Mouse (Mus musculus) limb, embryonic 14.5 days (tissue): ENCODE data around the gene Wfdc13. TPM values are rescaled to one million over a fixed set of nuclear protein-coding genes. Genes with fewer than 3 reads are reported as not detected.

Source experiments
- ATAC-seq: fragments of 200-750 bp; cut with Nextera tagmentation; 2 replicates; pipeline ENCODE4 v1.8.0; 2017; ENCODE audit warnings: low read depth, moderate number of reproducible peaks, moderate TSS enrichment; ENCODE audit not compliant: low FRiP score
- DNase-seq: peaks from one replicate; pipeline ENCODE4 v3.0.0-alpha.2; 2015; ENCODE audit warnings: low spot score
- H3K27ac ChIP-seq: fragments of 300-500 bp; sonication (generic); replicated peaks from 2 replicates; pipeline ENCODE4 v1.5.1; 2014; ENCODE audit warnings: low read depth, mild to moderate bottlenecking, low read length, moderate library complexity, mixed read lengths
- H3K27me3 ChIP-seq: fragments of 300-500 bp; sonication (generic); 2 replicates; pipeline ENCODE4 v1.6.1; 2014; ENCODE audit warnings: low read length, mixed read lengths; ENCODE audit not compliant: control insufficient read depth, insufficient read depth
- H3K36me3 ChIP-seq: fragments of 300-500 bp; sonication (generic); 2 replicates; pipeline ENCODE4 v1.6.1; 2014; ENCODE audit warnings: mild to moderate bottlenecking, low read length, moderate library complexity, mixed read lengths; ENCODE audit not compliant: control insufficient read depth, insufficient read depth
- H3K4me1 ChIP-seq: fragments of 300-500 bp; sonication (generic); 2 replicates; pipeline ENCODE4 v1.6.1; 2014; ENCODE audit warnings: antibody characterized with exemption, low read length, mixed read lengths; ENCODE audit not compliant: control insufficient read depth, insufficient read depth
- H3K4me2 ChIP-seq: fragments of 300-500 bp; sonication (generic); replicated peaks from 2 replicates; pipeline ENCODE4 v1.6.1; 2014; ENCODE audit warnings: low read depth, mild to moderate bottlenecking, low read length, moderate library complexity; ENCODE audit not compliant: severe bottlenecking
- H3K4me3 ChIP-seq: fragments of 300-500 bp; sonication (generic); replicated peaks from 2 replicates; pipeline ENCODE4 v1.5.1; 2014; ENCODE audit warnings: low read length
- H3K9ac ChIP-seq: fragments of 300-500 bp; sonication (generic); 2 replicates; pipeline ENCODE4 v1.6.1; 2014; ENCODE audit warnings: mild to moderate bottlenecking, low read depth, low read length, moderate library complexity; ENCODE audit not compliant: severe bottlenecking
- H3K9me3 ChIP-seq: fragments of 300-500 bp; sonication (generic); 2 replicates; pipeline ENCODE4 v1.6.1; 2016; ENCODE audit warnings: low read length; ENCODE audit not compliant: control insufficient read depth
- POLR2A ChIP-seq: fragments of 200-500 bp; IDR thresholded peaks from 2 replicates; pipeline ENCODE4 v1.8.0; 2012; ENCODE audit warnings: inconsistent platforms, mild to moderate bottlenecking, moderate library complexity, borderline replicate concordance; ENCODE audit not compliant: insufficient read depth, insufficient read length; ENCODE audit errors: extremely low read depth
- WGBS: fragments of 180-500 bp; shearing (Covaris S2); extraction: QIAGEN DNeasy Blood & Tissue Kit; methylation state at CpG from one replicate; pipeline ENCODE4 v1.1.7; 2014; 5-methylcytosine and 5-hydroxymethylcytosine counted together
- polyA plus RNA-seq, 2 experiments: library from polyadenylated mRNA; depleted of rRNA in 1 of 2; stranded (reverse) in 1 of 2; unstranded in 1 of 2; fragments of >200 nt; fragmentation: Nextera tagmentation in 1 of 2; extraction: Ambion mirVana in 1 of 2; gene quantifications; 2 replicates each; pipeline versions ENCODE4 v1.2.1 to v1.2.3; 2012 to 2014

Wfdc13 gene
- polyA plus RNA-seq, 2 experiments, result 0.08 to 0.18 TPM

GRCm38 (mm10) chr2:164723276-164723675, 38.4 kb downstream of the Wfdc13 start:
- Histone ChIP-seq H3K9me3 (no peaks in the 10 kb centered on the region), H3K9ac (no peak overlapping the region), H3K36me3 (no peaks in the 10 kb centered on the region), H3K4me2 (no peak overlapping the region), H3K27ac (no peak overlapping the region), H3K4me3 (no peak overlapping the region), H3K4me1 (no peaks in the 10 kb centered on the region), H3K27me3 (no peaks in the 10 kb centered on the region)
- 69% methylated on average over 4 of the region's 4 CpGs for WGBS
- no peak for ATAC-seq
- DNase-seq, result no peak
- no peak for TF ChIP-seq POLR2A

GRCm38 (mm10) chr2:164725895-164726619, 41.1 kb downstream of the Wfdc13 start:
- H3K9ac ChIP-seq, result no peak overlapping the region
- ATAC-seq (no peak), DNase-seq (peak; percentile 81)
- H3K4me2 ChIP-seq, result no peak overlapping the region
- no peaks in the 10 kb centered on the region for H3K36me3 ChIP-seq
- 25% methylated on average over 6 of the region's 6 CpGs for WGBS
- H3K4me3 ChIP-seq, result no peak overlapping the region
- no peaks in the 10 kb centered on the region for H3K4me1 ChIP-seq
- TF ChIP-seq POLR2A, result no peak
- H3K27me3 ChIP-seq, result no peaks in the 10 kb centered on the region
- no peak overlapping the region for H3K27ac ChIP-seq
- H3K9me3 ChIP-seq, result no peaks in the 10 kb centered on the region

- no peak overlapping the region for H3K4me2 ChIP-seq
- no peaks in the 10 kb centered on the region for H3K36me3 ChIP-seq
- H3K27me3 ChIP-seq, result no peaks in the 10 kb centered on the region
- ATAC-seq, result no peak
- DNase-seq, result no peak
- no peaks in the 10 kb centered on the region for H3K9me3 ChIP-seq
- WGBS, result 67% methylated on average over 5 of the region's 5 CpGs
- TF ChIP-seq POLR2A, result no peak
- no peaks in the 10 kb centered on the region for H3K4me1 ChIP-seq
- no peak overlapping the region for H3K4me3 ChIP-seq
- H3K27ac ChIP-seq, result no peak overlapping the region
- no peak overlapping the region for H3K9ac ChIP-seq
Observed at GRCm38 (mm10) chr2:164731719-164732118, 46.8 kb downstream of the Wfdc13 start.

- no peak overlapping the region for H3K27ac ChIP-seq
- H3K27me3 ChIP-seq, result no peaks in the 10 kb centered on the region
- no peak overlapping the region for H3K4me2 ChIP-seq
- no peak for TF ChIP-seq POLR2A
- H3K9ac ChIP-seq, result no peak overlapping the region
- H3K36me3 ChIP-seq, result no peaks in the 10 kb centered on the region
- no peaks in the 10 kb centered on the region for H3K9me3 ChIP-seq
- no peaks in the 10 kb centered on the region for H3K4me1 ChIP-seq
- DNase-seq (no peak), ATAC-seq (no peak)
- WGBS, result 91% methylated on average over 2 of the region's 2 CpGs
- H3K4me3 ChIP-seq, result no peak overlapping the region
Observed at GRCm38 (mm10) chr2:164733259-164733658, 48.4 kb downstream of the Wfdc13 start.

- WGBS, result 82% methylated on average over 5 of the region's 5 CpGs
- DNase-seq, result no peak
- no peaks in the 10 kb centered on the region for H3K27me3 ChIP-seq
Observed at GRCm38 (mm10) chr2:164734839-164735238, 49.9 kb downstream of the Wfdc13 start.

More at GRCm38 (mm10) chr2:164734839-164735238, 49.9 kb downstream of the Wfdc13 start:
- H3K36me3 ChIP-seq, result no peaks in the 10 kb centered on the region
- no peaks in the 10 kb centered on the region for H3K4me1 ChIP-seq
- H3K4me3 ChIP-seq, result no peak overlapping the region
- no peaks in the 10 kb centered on the region for H3K9me3 ChIP-seq
- H3K27ac ChIP-seq, result no peak overlapping the region
- ATAC-seq, result no peak
- no peak overlapping the region for H3K4me2 ChIP-seq
- no peak for TF ChIP-seq POLR2A
- no peak overlapping the region for H3K9ac ChIP-seq
